Mouse (Mus musculus): ENCODE data around the gene Golga1. TPM values are rescaled to one million over a fixed set of nuclear protein-coding genes. Genes with fewer than 3 reads are reported as not detected.
A peak's percentile ranks its signal among the peaks of the same experiment; 100 is the strongest.
"Not testable (repeated sequence)": the region's sequence is repeated elsewhere in the genome, so short reads cannot be mapped to it uniquely, and the experiment has no call there.

The Golga1 gene
- polyA plus RNA-seq, 1 experiment from 2014 or later = 36.4 TPM

- no peaks in the 10 kb centered on the region for H3K27me3 ChIP-seq (replicated peaks; ENCODE audit: control insufficient read depth, insufficient read depth, low read length)
- ATAC-seq (no peak), DNase-seq (ENCODE audit: low spot score) (no peak)
- H3K4me1 ChIP-seq (ENCODE audit: control insufficient read depth, insufficient read depth, low read length) = peaks cover 14% of the 10 kb centered on the region
- no peak overlapping the region for H3K9ac ChIP-seq (ENCODE audit: low read length)
- H3K4me2 ChIP-seq (ENCODE audit: low read length) = no peak overlapping the region
- H3K36me3 ChIP-seq (ENCODE audit: control insufficient read depth, insufficient read depth, low read length) = peaks cover 43% of the 10 kb centered on the region
- no peak overlapping the region for H3K4me3 ChIP-seq (ENCODE audit: low read depth, low read length)
- H3K9me3 ChIP-seq (replicated peaks; ENCODE audit: control insufficient read depth, low read length) = no peaks in the 10 kb centered on the region
- H3K27ac ChIP-seq (ENCODE audit: low read depth, low read length) = no peak overlapping the region
Measured at GRCm38 (mm10) chr2:39011264-39011663, 54.1 kb downstream of the Golga1 start.

DNA sequence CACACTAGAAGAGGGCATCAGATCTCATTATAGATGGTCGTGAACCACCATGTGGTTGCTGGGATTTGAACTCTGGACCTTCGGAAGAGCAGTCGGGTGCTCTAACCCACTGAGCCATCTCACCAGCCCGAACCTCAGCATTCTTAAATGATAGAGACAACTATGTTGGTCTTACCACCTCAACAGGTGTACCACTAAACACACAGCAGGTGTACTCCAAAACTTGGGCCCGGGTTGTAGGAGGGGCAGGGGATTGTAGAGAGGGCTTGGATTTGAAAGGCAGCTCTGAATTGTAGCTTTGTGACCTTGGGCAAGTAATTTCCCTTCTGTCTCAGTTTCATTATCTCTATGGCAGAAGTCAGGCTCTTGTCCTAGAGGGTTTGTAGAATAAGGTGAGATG, 55.2 kb downstream of the Golga1 start:
- not testable (repeated sequence) for H3K9ac ChIP-seq (ENCODE audit: low read length)
- 97% methylated on average over 4 of the region's 5 CpGs for WGBS

DNA sequence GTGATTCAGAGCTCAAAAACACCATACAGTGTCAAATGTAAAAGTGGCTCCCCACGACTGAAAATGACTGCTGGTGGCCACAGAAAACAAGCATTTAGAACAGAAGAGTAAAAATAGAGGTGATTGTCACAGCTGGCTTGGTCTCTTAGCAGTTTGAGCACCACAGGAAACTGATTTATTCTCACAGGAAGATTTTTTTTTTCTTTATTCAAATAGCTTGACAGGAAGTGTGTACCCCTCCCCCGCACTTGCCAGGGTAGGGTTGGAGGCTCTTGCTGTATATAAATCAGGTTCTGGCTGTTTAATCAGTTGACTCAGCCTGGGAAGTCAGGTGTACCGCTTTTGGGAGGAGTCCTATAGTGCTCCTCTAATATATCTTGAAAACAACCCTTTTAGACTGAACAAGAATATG, 56.4 kb downstream of the Golga1 start:
- Histone ChIP-seq H3K4me1 (ENCODE audit: control insufficient read depth, insufficient read depth, low read length) (peaks cover 22% of the 10 kb centered on the region), H3K9ac (ENCODE audit: low read length) (peak overlapping the region; percentile 94), H3K4me2 (ENCODE audit: low read length) (peak overlapping the region; percentile 97), H3K27ac (ENCODE audit: low read depth, low read length) (no peak overlapping the region), H3K36me3 (ENCODE audit: control insufficient read depth, insufficient read depth, low read length) (peaks cover 20% of the 10 kb centered on the region), H3K4me3 (ENCODE audit: low read depth, low read length) (peak overlapping the region; percentile 87), H3K27me3 (replicated peaks; ENCODE audit: control insufficient read depth, insufficient read depth, low read length) (no peaks in the 10 kb centered on the region), H3K9me3 (replicated peaks; ENCODE audit: control insufficient read depth, low read length) (no peaks in the 10 kb centered on the region)
- ATAC-seq = no peak
- DNase-seq (ENCODE audit: low spot score) = peak; percentile 25
- WGBS = 38% methylated on average over 3 of the region's 3 CpGs

More for the DNA sequence above, 55.2 kb downstream of the Golga1 start:
- ATAC-seq; H3K27me3 ChIP-seq (replicated peaks; ENCODE audit: control insufficient read depth, insufficient read depth, low read length); H3K27ac ChIP-seq (ENCODE audit: low read depth, low read length); DNase-seq (ENCODE audit: low spot score); H3K9me3 ChIP-seq (replicated peaks; ENCODE audit: control insufficient read depth, low read length); H3K4me3 ChIP-seq (ENCODE audit: low read depth, low read length); H3K4me2 ChIP-seq (ENCODE audit: low read length): not testable (repeated sequence)
- Histone ChIP-seq H3K36me3 (ENCODE audit: control insufficient read depth, insufficient read depth, low read length) (peaks cover 32% of the 10 kb centered on the region), H3K4me1 (ENCODE audit: control insufficient read depth, insufficient read depth, low read length) (peaks cover 19% of the 10 kb centered on the region)

DNA sequence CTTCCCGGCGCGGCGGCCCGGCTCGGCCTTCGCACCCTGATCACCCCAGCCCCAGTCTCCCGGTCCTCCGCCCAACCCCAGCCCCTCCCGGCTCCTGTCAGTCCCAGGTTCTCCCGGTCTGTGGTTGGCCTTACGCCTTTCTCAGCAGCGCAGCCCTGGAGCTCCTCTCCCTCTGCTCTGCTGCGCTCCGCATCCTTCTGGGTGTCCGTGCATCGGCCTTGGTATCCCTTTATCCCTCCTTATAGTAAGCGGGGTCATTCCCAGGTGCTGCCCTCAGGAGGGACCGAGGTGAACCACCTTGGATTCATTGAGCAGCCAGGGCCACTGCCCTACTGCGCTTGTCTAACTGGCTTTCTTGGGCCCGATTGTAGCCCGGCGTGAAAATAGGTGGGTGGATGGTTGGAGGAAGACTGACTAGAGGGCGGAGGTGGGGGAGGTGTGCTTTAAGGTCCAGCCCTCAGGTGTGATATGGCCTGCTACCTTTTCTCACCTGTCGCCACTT, 56.9 kb downstream of the Golga1 start:
- H3K36me3 ChIP-seq (ENCODE audit: control insufficient read depth, insufficient read depth, low read length) = peaks cover 20% of the 10 kb centered on the region
- peak overlapping the region; percentile 94 for H3K9ac ChIP-seq (ENCODE audit: low read length)
- peak overlapping the region; percentile 87 for H3K4me3 ChIP-seq (ENCODE audit: low read depth, low read length)
- DNase-seq (ENCODE audit: low spot score) (peak; percentile 17), ATAC-seq (peak; percentile 47)
- no peaks in the 10 kb centered on the region for H3K27me3 ChIP-seq (replicated peaks; ENCODE audit: control insufficient read depth, insufficient read depth, low read length)
- peaks cover 28% of the 10 kb centered on the region for H3K4me1 ChIP-seq (ENCODE audit: control insufficient read depth, insufficient read depth, low read length)
- under 1% methylated on average over 18 of the region's 25 CpGs for WGBS
- peak overlapping the region; percentile 90 for H3K27ac ChIP-seq (ENCODE audit: low read depth, low read length)
- H3K4me2 ChIP-seq (ENCODE audit: low read length) = peak overlapping the region; percentile 97
- no peaks in the 10 kb centered on the region for H3K9me3 ChIP-seq (replicated peaks; ENCODE audit: control insufficient read depth, low read length)

DNA sequence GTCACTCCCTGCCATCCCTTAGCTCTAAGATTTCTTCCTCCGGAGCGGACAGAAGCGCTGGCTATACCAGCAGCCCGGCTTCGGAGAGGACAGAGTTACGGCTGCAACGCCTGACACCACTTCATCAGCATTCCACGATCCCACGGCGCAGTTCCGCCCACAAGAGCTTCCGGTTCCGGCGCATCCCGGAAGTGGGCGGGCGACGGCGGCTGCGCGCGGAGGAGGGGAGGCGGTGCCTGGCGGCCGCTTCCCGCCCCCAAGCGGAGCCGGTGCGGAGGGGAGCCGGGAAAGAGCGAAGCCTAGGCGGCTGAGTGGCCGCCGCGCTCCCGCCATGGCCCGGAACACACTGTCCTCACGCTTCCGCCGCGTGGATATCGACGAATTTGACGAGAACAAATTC, 57.5 kb downstream of the Golga1 start:
- DNase-seq (ENCODE audit: low spot score) (peak; percentile 93), ATAC-seq (peak; percentile 87)
- peaks cover 19% of the 10 kb centered on the region for H3K36me3 ChIP-seq (ENCODE audit: control insufficient read depth, insufficient read depth, low read length)
- WGBS = 1% methylated on average over 41 of the region's 44 CpGs
- peaks cover 31% of the 10 kb centered on the region for H3K4me1 ChIP-seq (ENCODE audit: control insufficient read depth, insufficient read depth, low read length)
- H3K27me3 ChIP-seq (replicated peaks; ENCODE audit: control insufficient read depth, insufficient read depth, low read length) = no peaks in the 10 kb centered on the region
- H3K4me3 ChIP-seq (ENCODE audit: low read depth, low read length) = peak overlapping the region; percentile 87
- peak overlapping the region; percentile 90 for H3K27ac ChIP-seq (ENCODE audit: low read depth, low read length)
- no peaks in the 10 kb centered on the region for H3K9me3 ChIP-seq (replicated peaks; ENCODE audit: control insufficient read depth, low read length)
- H3K9ac ChIP-seq (ENCODE audit: low read length) = peak overlapping the region; percentile 94
- H3K4me2 ChIP-seq (ENCODE audit: low read length) = peak overlapping the region; percentile 97

- 92% methylated on average over 14 of the region's 14 CpGs for WGBS
- no peaks in the 10 kb centered on the region for H3K9me3 ChIP-seq (replicated peaks; ENCODE audit: control insufficient read depth, low read length)
- H3K36me3 ChIP-seq (ENCODE audit: control insufficient read depth, insufficient read depth, low read length) = peaks cover 26% of the 10 kb centered on the region
- H3K4me1 ChIP-seq (ENCODE audit: control insufficient read depth, insufficient read depth, low read length) = peaks cover 33% of the 10 kb centered on the region
- H3K9ac ChIP-seq (ENCODE audit: low read length) = 0 out of 2 replicates have a peak overlapping the region, but pooled peaks have one; percentile 25
- H3K27ac ChIP-seq (ENCODE audit: low read depth, low read length) = no peak overlapping the region
- no peak for DNase-seq (ENCODE audit: low spot score)
- H3K4me2 ChIP-seq (ENCODE audit: low read length) = peak overlapping the region; percentile 94
- ATAC-seq = no peak
- no peaks in the 10 kb centered on the region for H3K27me3 ChIP-seq (replicated peaks; ENCODE audit: control insufficient read depth, insufficient read depth, low read length)
- peak overlapping the region; percentile 71; the same call in 1 of the 2 replicates for H3K4me3 ChIP-seq (ENCODE audit: low read depth, low read length)
Measured at GRCm38 (mm10) chr2:39006149-39006730, 59.1 kb downstream of the Golga1 start.

DNA sequence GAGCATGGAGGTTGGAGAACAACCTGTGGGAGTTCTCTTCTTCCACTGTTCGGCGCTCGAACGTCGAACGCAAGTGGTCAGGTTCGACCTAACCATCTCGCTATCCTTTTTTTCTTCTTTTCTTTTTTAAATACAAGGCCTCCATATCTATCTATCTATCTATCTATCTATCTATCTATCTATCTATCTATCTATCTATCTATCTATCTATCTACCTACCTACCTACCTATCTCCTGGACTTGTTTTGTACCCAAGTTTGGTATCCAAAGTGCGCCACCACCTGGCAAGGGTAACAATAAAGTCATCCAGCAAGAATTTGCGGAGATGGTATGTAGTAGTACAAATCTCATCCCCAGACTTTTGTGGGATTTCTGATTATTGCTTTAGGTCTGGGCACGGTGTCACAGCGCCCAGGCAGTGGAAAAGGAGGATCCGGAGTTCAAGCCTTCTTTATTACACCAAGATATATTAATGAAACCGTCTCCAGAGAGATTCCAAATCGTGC, 59.7 kb downstream of the Golga1 start, which contains the start of gene Rpl35:
Gene Rpl35 (minus strand): TSS at position 51 of the 506 bp plus-strand sequence.
- 14% methylated on average over 15 of the region's 15 CpGs for WGBS
- Histone ChIP-seq H3K27me3 (replicated peaks; ENCODE audit: control insufficient read depth, insufficient read depth, low read length) (no peaks in the 10 kb centered on the region), H3K4me3 (ENCODE audit: low read depth, low read length) (peak within 1 kb of the TSS; percentile 71), H3K4me1 (ENCODE audit: control insufficient read depth, insufficient read depth, low read length) (peaks cover 33% of the 10 kb centered on the region), H3K9ac (ENCODE audit: low read length) (peak within 1 kb of the TSS; percentile 88), H3K4me2 (ENCODE audit: low read length) (peak within 1 kb of the TSS; percentile 94), H3K9me3 (replicated peaks; ENCODE audit: control insufficient read depth, low read length) (no peaks in the 10 kb centered on the region), H3K36me3 (ENCODE audit: control insufficient read depth, insufficient read depth, low read length) (peaks cover 32% of the 10 kb centered on the region), H3K27ac (ENCODE audit: low read depth, low read length) (peak within 1 kb of the TSS; percentile 81)
- DNase-seq (ENCODE audit: low spot score) (no peak), ATAC-seq (no peak)

- Histone ChIP-seq H3K27ac (ENCODE audit: low read depth, low read length) (peak within 1 kb of the TSS; percentile 81), H3K9me3 (replicated peaks; ENCODE audit: control insufficient read depth, low read length) (no peaks in the 10 kb centered on the region), H3K4me1 (ENCODE audit: control insufficient read depth, insufficient read depth, low read length) (peaks cover 33% of the 10 kb centered on the region), H3K4me2 (ENCODE audit: low read length) (peak within 1 kb of the TSS; percentile 94), H3K27me3 (replicated peaks; ENCODE audit: control insufficient read depth, insufficient read depth, low read length) (no peaks in the 10 kb centered on the region), H3K9ac (ENCODE audit: low read length) (peak within 1 kb of the TSS; percentile 88), H3K4me3 (ENCODE audit: low read depth, low read length) (peak within 1 kb of the TSS; percentile 71), H3K36me3 (ENCODE audit: control insufficient read depth, insufficient read depth, low read length) (peaks cover 39% of the 10 kb centered on the region)
- DNase-seq (ENCODE audit: low spot score) (peak; percentile 97), ATAC-seq (peak; percentile 90)
- under 1% methylated on average over 57 of the region's 58 CpGs for WGBS
Measured at GRCm38 (mm10) chr2:39004880-39005435, 60.4 kb downstream of the Golga1 start, which contains the start of gene Arpc5l. Gene Arpc5l, plus strand, starts transcription at chr2:39005348.

DNA sequence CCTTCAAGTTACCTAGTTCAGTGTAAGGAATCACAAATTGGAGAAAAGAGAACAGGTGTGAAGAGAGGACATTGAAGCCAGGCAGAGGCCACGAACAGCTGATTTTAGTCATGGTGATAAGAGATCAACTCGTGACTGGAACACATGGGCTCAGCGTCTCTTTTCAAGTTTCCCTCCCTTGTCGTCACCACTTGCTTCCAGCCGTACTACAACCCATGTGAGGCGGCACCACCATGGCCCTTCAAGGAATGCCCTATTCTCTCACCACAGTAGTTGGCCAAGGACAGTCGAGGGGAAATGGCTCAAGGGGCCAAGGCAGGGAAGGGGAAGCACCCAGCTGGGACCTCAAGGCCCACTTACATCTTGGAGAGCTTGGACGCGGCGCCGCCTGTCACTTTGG, 61.0 kb downstream of the Golga1 start:
- H3K4me3 ChIP-seq (ENCODE audit: low read depth, low read length) = peak overlapping the region; percentile 71
- no peaks in the 10 kb centered on the region for H3K27me3 ChIP-seq (replicated peaks; ENCODE audit: control insufficient read depth, insufficient read depth, low read length)
- H3K9ac ChIP-seq (ENCODE audit: low read length) = peak overlapping the region; percentile 88
- DNase-seq (ENCODE audit: low spot score) (peak; percentile 33), ATAC-seq (no peak)
- peaks cover 45% of the 10 kb centered on the region for H3K36me3 ChIP-seq (ENCODE audit: control insufficient read depth, insufficient read depth, low read length)
- 3% methylated on average over 10 of the region's 11 CpGs for WGBS
- peak overlapping the region; percentile 81 for H3K27ac ChIP-seq (ENCODE audit: low read depth, low read length)
- H3K4me1 ChIP-seq (ENCODE audit: control insufficient read depth, insufficient read depth, low read length) = peaks cover 30% of the 10 kb centered on the region
- H3K9me3 ChIP-seq (replicated peaks; ENCODE audit: control insufficient read depth, low read length) = no peaks in the 10 kb centered on the region
- H3K4me2 ChIP-seq (ENCODE audit: low read length) = peak overlapping the region; percentile 94

Data from forebrain, embryonic 14.5 days (tissue).